Mouse (Mus musculus) cerebellum, postnatal 25 days (tissue): ENCODE measurements around the gene Trnp1.

Source experiments
- DNase-seq, 2 experiments: peaks; one replicate each; pipeline ENCODE4 v3.0.0; 2021; ENCODE audit warnings: mixed read lengths in 2 of 2

Trnp1 gene

GRCm38 (mm10) chr4:133494432-133494831 is 3.9 kb downstream of the Trnp1 start:
- DNase-seq, result peak; percentile 91 to 95

DNA sequence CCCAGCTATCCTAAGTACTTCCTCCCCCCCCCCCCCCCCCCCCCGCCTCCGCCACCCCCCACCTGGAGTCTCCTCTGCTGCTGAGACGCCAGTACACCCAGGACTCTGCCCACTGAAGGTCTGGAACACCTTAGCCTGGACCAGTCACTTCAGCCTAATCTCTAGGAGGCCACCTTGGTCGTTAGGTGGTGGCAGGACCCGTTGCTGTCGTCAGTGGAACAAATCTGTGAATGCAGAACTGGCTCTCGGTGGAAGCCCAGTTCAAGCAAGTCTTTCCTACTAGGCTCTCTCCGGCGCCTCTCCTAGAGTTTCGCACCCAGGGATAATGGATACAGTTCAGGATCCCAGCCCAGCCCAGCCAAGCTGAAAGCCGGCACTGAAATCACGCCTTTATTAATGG is 4.5 kb downstream of the Trnp1 start:
- DNase-seq, result no peak

DNA sequence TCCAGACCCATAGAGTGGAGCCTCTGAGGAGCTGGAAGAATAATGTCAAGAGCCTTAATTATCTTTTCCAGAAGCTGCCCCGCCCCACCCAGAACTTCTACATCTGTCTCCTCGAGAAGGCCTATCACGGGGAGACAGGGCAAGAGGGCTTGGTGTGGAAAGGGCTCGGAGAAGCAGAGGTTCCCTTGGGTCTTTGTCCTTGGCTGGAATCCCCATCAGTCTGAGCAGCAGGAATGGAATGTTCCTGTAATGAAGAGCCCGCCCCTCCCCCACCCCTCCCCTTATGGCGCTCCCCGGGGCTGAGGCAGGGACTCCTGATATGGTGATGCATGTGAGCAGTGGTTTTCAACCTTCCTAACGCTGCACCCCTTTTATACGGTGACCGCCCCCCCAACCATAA is 6.5 kb downstream of the Trnp1 start:
- DNase-seq, result no peak

GRCm38 (mm10) chr4:133489489-133490245 is 8.7 kb downstream of the Trnp1 start:
- DNase-seq, result peak in 1 of 2 experiments; percentile 27

- no peak for DNase-seq
Measured at GRCm38 (mm10) chr4:133488619-133489392, 9.5 kb downstream of the Trnp1 start.

- no peak for DNase-seq
Measured at GRCm38 (mm10) chr4:133486673-133487357, 11.5 kb downstream of the Trnp1 start.

GRCm38 (mm10) chr4:133485691-133486425 is 12.5 kb downstream of the Trnp1 start:
- DNase-seq, result no peak

GRCm38 (mm10) chr4:133484266-133485025 is 13.9 kb downstream of the Trnp1 start:
- DNase-seq, result no peak

DNA sequence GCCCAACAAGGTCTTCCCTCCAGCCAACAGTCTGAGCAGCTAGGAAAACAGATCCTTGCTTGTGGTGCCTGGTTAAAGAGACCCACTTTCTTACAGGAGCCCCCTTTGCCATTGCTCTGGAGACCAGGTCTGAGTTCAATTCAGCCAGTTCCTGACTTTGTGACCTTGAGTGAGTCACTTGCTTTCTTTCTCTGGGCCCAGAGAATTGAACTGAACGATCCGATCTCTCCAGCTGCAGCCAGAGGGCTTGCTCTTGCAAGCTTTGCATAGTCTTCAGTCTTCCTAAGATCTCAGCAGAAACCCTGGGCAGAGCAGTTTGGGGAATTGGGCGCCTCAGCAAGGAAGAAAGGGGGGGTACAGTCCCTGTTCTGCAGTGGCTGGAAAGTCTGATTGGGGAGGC is 15.9 kb downstream of the Trnp1 start:
- no peak for DNase-seq

DNA sequence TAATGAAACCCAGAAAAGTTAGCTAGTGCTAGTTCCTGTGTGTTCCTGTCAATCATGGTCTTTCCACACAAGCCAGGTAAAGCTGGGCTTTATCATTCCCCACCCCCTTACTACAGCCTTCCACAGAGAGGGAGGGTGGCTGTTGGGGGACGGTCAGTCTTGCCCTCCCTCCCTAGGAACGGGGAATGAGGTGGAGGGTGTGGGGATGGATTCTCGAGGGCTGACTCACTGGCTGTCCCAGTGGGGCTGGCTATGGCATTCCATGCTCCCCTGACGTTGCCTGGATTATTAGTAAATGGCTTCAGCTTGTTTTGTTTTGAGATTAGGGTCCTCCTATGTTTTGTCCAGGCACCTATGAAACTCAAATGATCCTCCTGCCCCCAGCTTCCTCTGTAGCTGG is 16.9 kb downstream of the Trnp1 start:
- DNase-seq, result no peak

DNA sequence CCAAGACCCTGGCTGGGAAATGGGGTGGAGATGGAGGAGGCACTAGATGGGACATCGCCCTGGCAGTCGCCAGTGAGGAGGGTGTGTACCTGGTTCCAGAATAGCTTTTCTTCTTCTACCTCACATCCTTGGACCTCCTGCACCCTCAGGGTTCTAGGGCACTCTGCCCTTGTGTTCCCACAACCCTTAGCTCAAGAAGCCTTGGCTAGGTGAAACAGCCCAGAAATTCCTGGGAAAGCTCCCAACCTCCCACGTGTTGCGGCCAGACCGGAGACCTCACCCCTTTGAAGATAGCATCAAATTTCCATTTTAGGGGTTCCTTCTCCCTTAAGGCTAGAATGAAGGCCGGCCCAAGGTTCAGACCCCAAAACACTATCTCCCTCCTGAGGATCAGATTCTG is 17.6 kb downstream of the Trnp1 start:
- DNase-seq, result no peak

DNA sequence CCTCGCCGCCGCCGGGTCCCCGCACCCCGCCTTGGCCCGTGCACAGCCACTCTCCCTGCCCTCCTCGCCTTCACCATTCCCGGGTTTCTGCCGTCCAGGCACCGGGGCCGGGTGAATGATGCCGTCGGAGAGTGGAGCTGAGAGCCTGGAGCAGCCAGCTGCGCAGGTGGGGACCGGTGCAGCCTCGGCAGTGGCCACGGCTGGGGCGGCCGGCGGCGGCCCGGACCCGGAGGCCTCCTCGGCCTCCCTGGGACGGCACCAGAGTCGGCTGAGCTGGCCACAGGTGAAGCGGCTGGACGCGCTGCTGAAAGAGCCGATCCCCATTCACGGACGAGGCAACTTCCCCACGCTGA is 18.2 kb downstream of the Trnp1 start:
- no peak for DNase-seq

DNA sequence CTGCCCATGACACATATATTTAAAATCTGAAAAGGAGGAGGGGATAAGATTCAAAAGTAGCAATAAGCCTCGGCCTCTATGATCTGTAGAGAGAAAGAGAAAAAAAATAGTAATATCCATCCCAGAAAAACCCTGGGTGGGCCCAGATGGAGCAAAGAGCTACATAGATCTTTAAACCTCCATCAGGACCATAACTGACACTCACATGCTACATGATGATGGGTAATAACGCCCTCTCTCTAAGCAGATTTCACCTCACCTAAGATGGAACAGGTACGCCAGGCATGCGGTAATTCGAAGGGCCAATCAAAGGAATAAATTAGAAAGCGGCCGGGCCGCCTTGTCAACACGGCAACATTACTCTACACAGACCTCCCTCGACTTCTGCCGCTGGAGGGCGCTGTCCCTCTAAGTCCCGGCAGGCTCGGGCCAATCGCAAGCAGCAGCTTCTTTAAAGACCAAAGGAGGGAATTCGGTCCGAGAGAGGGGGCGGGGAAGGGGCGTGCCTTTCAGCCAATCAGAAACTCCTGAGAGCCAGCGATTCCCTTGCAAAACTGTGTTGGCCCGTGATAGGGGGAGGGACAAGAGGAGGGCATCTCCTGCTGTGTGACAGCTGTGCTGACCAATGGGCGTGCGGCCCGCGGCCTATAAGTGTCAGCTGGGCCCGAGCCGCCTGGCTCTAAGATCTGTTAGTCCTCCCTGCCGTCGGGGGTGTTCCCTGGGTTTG is 18.7 kb downstream of the Trnp1 start, which contains the start of gene Tent5b:
TSS of gene Tent5b (plus strand) at position 675 of the 727 bp plus-strand sequence.
- peak; percentile 91 to 95 for DNase-seq

- no peak for DNase-seq
Measured at GRCm38 (mm10) chr4:133473833-133474232, 24.5 kb downstream of the Trnp1 start.

GRCm38 (mm10) chr4:133471135-133471821 is 27.1 kb downstream of the Trnp1 start:
- no peak for DNase-seq

DNA sequence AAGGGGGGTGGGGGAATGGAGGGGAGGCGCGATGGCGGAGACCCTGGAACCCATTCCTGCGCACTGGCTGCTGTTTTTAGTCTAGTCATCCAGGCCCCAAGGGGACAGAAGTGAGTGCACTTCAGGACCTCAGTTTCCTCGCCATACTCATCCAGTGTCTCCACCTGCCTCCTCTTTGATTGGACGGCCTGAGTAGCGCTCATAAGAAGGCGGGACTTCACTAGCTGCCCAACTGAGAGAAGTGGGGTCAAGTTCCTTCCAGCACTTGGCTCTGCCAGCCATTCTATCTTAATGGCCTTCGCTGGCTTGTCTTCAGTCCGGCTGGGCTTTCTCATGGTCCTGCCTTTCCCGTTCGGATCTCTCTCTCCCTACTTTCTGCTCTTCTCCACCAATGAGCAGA is 29.2 kb downstream of the Trnp1 start:
- DNase-seq, result no peak

DNA sequence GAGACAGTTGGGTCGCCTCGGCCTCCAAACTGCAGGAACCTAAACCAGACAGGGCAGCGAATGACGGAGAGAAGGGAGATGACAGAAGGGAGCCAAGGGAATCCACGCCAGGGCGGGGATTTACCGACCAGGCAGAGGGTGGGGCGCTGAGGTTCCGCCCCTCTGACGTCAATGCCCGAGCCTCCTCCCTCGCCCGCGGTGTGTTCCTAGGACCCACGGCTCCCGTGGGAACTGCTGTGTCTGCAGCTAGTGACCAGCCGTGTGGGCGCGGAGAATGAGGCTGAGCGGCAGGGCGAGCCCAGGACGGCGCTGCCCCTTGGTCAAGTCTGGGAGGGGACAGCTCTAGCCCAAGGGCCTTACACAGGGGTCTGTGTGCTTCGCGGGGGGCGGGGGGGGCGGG is 30.3 kb downstream of the Trnp1 start:
- peak; percentile 82 to 90 for DNase-seq

DNA sequence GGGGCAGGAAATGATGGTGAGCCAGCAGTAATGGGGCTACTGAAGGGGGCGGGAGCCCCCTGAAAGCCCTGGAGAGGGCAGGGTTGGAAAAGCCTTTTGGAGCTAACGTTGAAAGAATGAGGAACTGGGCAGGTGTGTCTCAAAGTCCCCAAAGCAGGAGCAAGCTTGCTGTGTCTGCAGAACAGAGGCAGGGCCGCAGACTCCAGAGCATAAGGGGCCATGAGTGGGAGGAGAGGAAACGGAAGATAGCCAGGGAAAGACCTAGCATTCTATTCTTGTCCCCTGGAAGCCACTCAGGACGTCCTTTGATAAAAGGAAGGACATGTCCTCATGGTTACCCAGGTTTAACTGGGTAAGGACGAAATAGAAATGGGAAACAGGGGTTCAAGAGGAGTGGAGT is 35.2 kb downstream of the Trnp1 start:
- DNase-seq, result no peak

DNA sequence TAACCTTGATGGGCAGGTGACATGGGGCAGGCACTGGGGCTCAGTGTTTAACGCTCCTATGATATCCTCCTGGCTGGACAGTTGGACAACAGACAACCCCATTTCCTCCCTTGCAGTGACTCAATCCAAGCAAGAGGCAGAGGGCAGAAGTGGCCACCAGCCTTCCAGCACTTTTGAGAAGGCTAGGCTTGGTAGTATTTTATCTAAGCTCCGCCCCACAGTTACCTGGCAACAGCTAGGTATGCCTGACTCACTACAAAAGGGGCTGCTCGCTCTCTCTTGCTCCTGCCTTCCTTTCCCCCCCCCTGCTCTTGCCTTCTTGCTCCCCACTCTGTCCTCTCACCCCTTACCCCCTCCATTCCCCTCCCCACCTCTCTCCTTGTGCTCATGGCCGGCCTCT is 37.0 kb downstream of the Trnp1 start:
- DNase-seq, result no peak

DNA sequence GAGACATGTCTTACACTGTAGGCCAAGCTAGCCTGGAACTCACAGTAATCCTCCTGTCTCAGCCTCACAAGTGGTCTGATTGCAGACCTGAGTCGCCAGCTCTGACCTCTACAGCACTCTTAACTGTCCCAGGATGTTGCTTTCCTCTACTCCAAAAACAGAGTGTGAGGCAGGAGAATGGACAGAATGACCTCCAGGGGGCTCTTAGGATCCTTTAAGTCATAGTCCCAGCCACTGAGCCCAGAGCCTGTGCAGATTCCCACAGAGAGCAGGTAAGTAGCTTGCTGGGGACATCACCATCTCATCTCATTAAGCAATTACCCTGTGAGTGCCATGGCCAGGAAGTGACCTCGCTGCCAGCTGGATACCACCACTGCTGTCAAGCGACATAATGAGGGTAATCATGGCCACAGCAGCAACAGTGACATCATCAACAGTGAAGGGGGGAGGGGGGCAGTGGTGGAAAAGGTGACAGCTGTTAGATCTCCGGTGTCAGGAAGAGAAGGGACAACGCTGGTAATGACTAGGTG is 37.5 kb downstream of the Trnp1 start:
- DNase-seq, result no peak

DNA sequence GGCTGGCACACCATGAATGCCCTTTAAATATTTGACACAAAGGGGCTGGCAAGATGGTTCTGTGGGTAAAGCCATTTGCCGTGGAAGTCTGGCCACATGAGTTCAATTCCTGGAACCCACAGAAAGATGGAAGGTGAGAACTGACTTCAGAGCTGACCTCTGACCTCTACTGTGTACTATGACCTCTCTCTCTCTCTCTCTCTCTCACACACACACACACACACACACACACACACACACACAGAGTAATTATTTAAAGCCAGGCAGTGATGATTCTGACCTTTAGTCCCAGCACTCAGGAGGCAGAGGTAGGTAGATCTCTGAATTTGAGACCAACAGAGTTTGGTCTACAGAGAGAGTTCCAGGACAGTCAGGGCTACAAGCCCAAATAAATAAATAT is 38.3 kb downstream of the Trnp1 start:
- DNase-seq, result no peak
